Mouse (Mus musculus) left cerebral cortex, postnatal 25 days (tissue): Measurements from ENCODE around the gene Tenm4. TPM values are rescaled to one million over a fixed set of nuclear protein-coding genes. Genes with fewer than 3 reads are reported as not detected.

Source experiments
- DNase-seq, 2 experiments: peaks; one replicate each; pipeline ENCODE4 v3.0.0; 2022; ENCODE audit warnings: low spot score in 2 of 2, mixed read lengths in 1 of 2
- intact Hi-C: fragments of 180-260 bp; cut with DNase I; formaldehyde crosslinking; loops from one replicate; pipeline ENCODE4 v1.15.1; 2025
- total RNA-seq, 2 experiments: library from RNA; stranded (reverse); gene quantifications; 2 replicates each; pipeline ENCODE4 v1.2.3; 2021

The Tenm4 gene
- total RNA-seq, 2 experiments from 2014 or later: 134 to 162 TPM

- no peak for DNase-seq
- intact Hi-C loops: no loop called here
Observed at GRCm38 (mm10) chr7:96185411-96185810, 14.4 kb downstream of the Tenm4 start.

- no peak for DNase-seq
- intact Hi-C loops: no loop called here
Observed at GRCm38 (mm10) chr7:96203812-96204560, 32.9 kb downstream of the Tenm4 start.

GRCm38 (mm10) chr7:96204809-96205350 lies 33.8 kb downstream of the Tenm4 start:
- intact Hi-C loops: loop anchor here (5.0 kb wide), 1 partner anchor 338 kb away; no protein-coding TSS in a partner anchor
- no peak for DNase-seq

GRCm38 (mm10) chr7:96207071-96207470 lies 36.0 kb downstream of the Tenm4 start:
- no peak for DNase-seq
- intact Hi-C loops: loop anchor here (5.0 kb wide), 1 partner anchor 340 kb away; no protein-coding TSS in a partner anchor

- intact Hi-C loops: loop anchor here (2.0 to 10.0 kb wide), 8 partner anchors 165 to 705 kb away; no protein-coding TSS in a partner anchor
- DNase-seq: peak; percentile 67 to 75
Observed at GRCm38 (mm10) chr7:96209783-96210524, 38.9 kb downstream of the Tenm4 start.

GRCm38 (mm10) chr7:96210525-96211369 lies 39.7 kb downstream of the Tenm4 start:
- intact Hi-C loops: loop anchor here (2.0 to 10.0 kb wide), 7 partner anchors 164 to 704 kb away; no protein-coding TSS in a partner anchor
- peak; percentile 35 to 57 for DNase-seq

GRCm38 (mm10) chr7:96211618-96212021 lies 40.6 kb downstream of the Tenm4 start:
- intact Hi-C loops: loop anchor here (2.0 to 10.0 kb wide), 7 partner anchors 163 to 703 kb away; no protein-coding TSS in a partner anchor
- DNase-seq: peak; percentile 58 to 69

GRCm38 (mm10) chr7:96212224-96212591 lies 41.2 kb downstream of the Tenm4 start:
- intact Hi-C loops: loop anchor here (5.0 to 10.0 kb wide), 6 partner anchors 163 to 703 kb away; no protein-coding TSS in a partner anchor

GRCm38 (mm10) chr7:96212592-96213541 lies 41.8 kb downstream of the Tenm4 start:
- intact Hi-C loops: loop anchor here (5.0 to 10.0 kb wide), 6 partner anchors 162 to 702 kb away; no protein-coding TSS in a partner anchor
- peak; percentile 49 to 66 for DNase-seq

More at GRCm38 (mm10) chr7:96212224-96212591, 41.2 kb downstream of the Tenm4 start:
- DNase-seq: no peak

- DNase-seq: no peak
- intact Hi-C loops: loop anchor here (5.0 to 10.0 kb wide), 6 partner anchors 161 to 701 kb away; no protein-coding TSS in a partner anchor
Observed at GRCm38 (mm10) chr7:96213741-96214140, 42.7 kb downstream of the Tenm4 start.

GRCm38 (mm10) chr7:96214876-96215275 lies 43.8 kb downstream of the Tenm4 start:
- intact Hi-C loops: loop anchor here (5.0 to 10.0 kb wide), 7 partner anchors 67 to 700 kb away; no protein-coding TSS in a partner anchor
- peak in 1 of 2 experiments; percentile 53 for DNase-seq

- DNase-seq: peak in 1 of 2 experiments; percentile 51
- intact Hi-C loops: loop anchor here (5.0 to 10.0 kb wide), 6 partner anchors 66 to 699 kb away; no protein-coding TSS in a partner anchor
Observed at GRCm38 (mm10) chr7:96215894-96216509, 45.0 kb downstream of the Tenm4 start.

GRCm38 (mm10) chr7:96219386-96219785 lies 48.3 kb downstream of the Tenm4 start:
- intact Hi-C loops: loop anchor here (5.0 to 10.0 kb wide), 6 partner anchors 63 to 695 kb away; no protein-coding TSS in a partner anchor

GRCm38 (mm10) chr7:96220647-96221046 lies 49.6 kb downstream of the Tenm4 start:
- intact Hi-C loops: no loop called here
- no peak for DNase-seq

More at GRCm38 (mm10) chr7:96219386-96219785, 48.3 kb downstream of the Tenm4 start:
- DNase-seq: no peak

- no peak for DNase-seq
- intact Hi-C loops: no loop called here
Observed at GRCm38 (mm10) chr7:96222569-96222968, 51.5 kb downstream of the Tenm4 start.

- intact Hi-C loops: no loop called here
- DNase-seq: no peak
Observed at GRCm38 (mm10) chr7:96228562-96229268, 57.7 kb downstream of the Tenm4 start.
